Mouse (Mus musculus) liver, embryonic 12.5 days (tissue): ENCODE measurements at regions not wholly inside any gene's neighbourhood (a gene's known extent, or its start where the extent isn't known, plus 50 kb on each side); places are given as distances from the start of the nearest gene placed in this dataset.

Source experiments
- ATAC-seq: fragments of 200-750 bp; cut with Nextera tagmentation; 2 replicates; pipeline ENCODE4 v1.8.0; 2017; ENCODE audit warnings: moderate number of reproducible peaks, mild to moderate bottlenecking, moderate library complexity
- H3K27ac ChIP-seq: fragments of 300-500 bp; sonication (generic); 2 replicates; pipeline ENCODE4 v1.5.1; 2016; ENCODE audit warnings: mild to moderate bottlenecking
- H3K27me3 ChIP-seq: fragments of 300-500 bp; sonication (generic); replicated peaks from 2 replicates; pipeline ENCODE4 v1.6.1; 2016; ENCODE audit warnings: mild to moderate bottlenecking, moderate library complexity
- H3K36me3 ChIP-seq: fragments of 300-500 bp; sonication (generic); 2 replicates; pipeline ENCODE4 v1.6.1; 2016; ENCODE audit warnings: mild to moderate bottlenecking, moderate library complexity
- H3K4me1 ChIP-seq: fragments of 300-500 bp; sonication (generic); 2 replicates; pipeline ENCODE4 v1.6.1; 2016
- H3K4me2 ChIP-seq: fragments of 300-500 bp; sonication (generic); 2 replicates; pipeline ENCODE4 v1.6.1; 2016; ENCODE audit warnings: mild to moderate bottlenecking, moderate library complexity
- H3K4me3 ChIP-seq: fragments of 300-500 bp; sonication (generic); 2 replicates; pipeline ENCODE4 v1.5.1; 2016; ENCODE audit warnings: mild to moderate bottlenecking, moderate library complexity
- H3K9ac ChIP-seq: fragments of 300-500 bp; sonication (generic); 2 replicates; pipeline ENCODE4 v1.6.1; 2016; ENCODE audit warnings: mild to moderate bottlenecking, moderate library complexity
- H3K9me3 ChIP-seq: fragments of 300-500 bp; sonication (generic); replicated peaks from 2 replicates; pipeline ENCODE4 v1.6.1; 2016; ENCODE audit warnings: mild to moderate bottlenecking, moderate library complexity
- WGBS: fragments of 180-500 bp; shearing (Covaris S2); methylation state at CpG from one replicate; pipeline ENCODE4 v1.1.7; 2016; ENCODE audit not compliant: insufficient replicate concordance; 5-methylcytosine and 5-hydroxymethylcytosine counted together

GRCm38 (mm10) chr15:59804394-59804793 is 212.0 kb downstream of the 4933412E24Rik start:
- Histone ChIP-seq H3K4me1 (no peaks in the 10 kb centered on the region), H3K36me3 (no peaks in the 10 kb centered on the region), H3K27ac (no peak overlapping the region), H3K9me3 (no peaks in the 10 kb centered on the region), H3K9ac (no peak overlapping the region), H3K27me3 (no peaks in the 10 kb centered on the region), H3K4me2 (no peak overlapping the region), H3K4me3 (no peak overlapping the region)
- no peak for ATAC-seq
- WGBS, result 65% methylated on average over 7 of the region's 7 CpGs

GRCm38 (mm10) chr15:59802276-59802675 is 214.1 kb downstream of the 4933412E24Rik start:
- Histone ChIP-seq H3K9me3 (no peaks in the 10 kb centered on the region), H3K36me3 (no peaks in the 10 kb centered on the region), H3K4me2 (no peak overlapping the region), H3K4me1 (no peaks in the 10 kb centered on the region), H3K27ac (no peak overlapping the region), H3K27me3 (no peaks in the 10 kb centered on the region), H3K4me3 (no peak overlapping the region), H3K9ac (no peak overlapping the region)
- no peak for ATAC-seq
- WGBS, result 62% methylated on average over 7 of the region's 7 CpGs

- Histone ChIP-seq H3K4me3 (no peak overlapping the region), H3K36me3 (no peaks in the 10 kb centered on the region), H3K9ac (no peak overlapping the region), H3K4me2 (no peak overlapping the region), H3K9me3 (no peaks in the 10 kb centered on the region), H3K27me3 (no peaks in the 10 kb centered on the region), H3K27ac (no peak overlapping the region), H3K4me1 (no peaks in the 10 kb centered on the region)
- no peak for ATAC-seq
- WGBS, result 70% methylated on average over 3 of the region's 3 CpGs
Observed at GRCm38 (mm10) chr15:59799124-59799815, 217.1 kb downstream of the 4933412E24Rik start.

DNA sequence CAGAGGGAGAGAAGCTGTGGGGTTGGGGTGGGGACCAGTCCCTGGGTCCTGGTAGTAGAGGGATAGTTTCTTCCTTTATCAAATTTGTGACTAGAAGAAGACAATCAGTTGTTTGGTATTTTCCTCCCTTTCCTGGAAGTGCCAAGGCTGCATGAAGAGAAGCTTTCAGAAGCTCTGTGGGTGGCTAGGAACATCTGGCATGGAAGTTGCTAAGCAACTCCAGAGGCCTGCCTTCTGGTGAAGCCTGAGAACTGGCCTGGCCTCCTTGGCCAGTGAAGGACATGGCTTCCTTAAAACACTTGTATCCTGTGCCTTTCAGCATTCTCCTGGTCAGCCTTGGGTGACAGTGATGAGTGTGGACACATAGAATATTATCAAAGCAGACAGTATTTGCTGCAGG is 217.9 kb downstream of the 4933412E24Rik start:
- Histone ChIP-seq H3K27ac (no peak overlapping the region), H3K36me3 (no peaks in the 10 kb centered on the region), H3K9me3 (no peaks in the 10 kb centered on the region), H3K4me3 (no peak overlapping the region), H3K4me1 (no peaks in the 10 kb centered on the region), H3K9ac (no peak overlapping the region), H3K27me3 (no peaks in the 10 kb centered on the region), H3K4me2 (no peak overlapping the region)
- no peak for ATAC-seq

DNA sequence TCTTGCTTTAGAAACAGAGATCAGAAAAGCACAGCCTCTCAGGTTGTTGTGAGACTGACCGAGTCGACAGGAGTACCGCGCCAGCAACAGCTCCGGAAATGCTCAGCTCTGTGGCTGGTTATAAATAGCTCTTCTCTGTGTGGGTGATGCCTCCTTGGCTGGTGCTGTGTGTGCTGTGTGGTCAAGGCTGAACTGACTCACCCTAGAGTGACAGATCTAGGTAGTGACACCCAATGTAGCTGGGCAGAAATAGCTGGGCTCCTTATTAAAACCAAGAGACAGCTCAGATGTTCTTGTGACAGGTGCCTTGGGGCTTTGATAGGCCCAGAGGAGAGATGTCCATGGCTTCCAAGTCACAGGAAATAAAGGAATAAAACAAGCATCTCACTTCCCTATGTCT is 220.7 kb downstream of the 4933412E24Rik start:
- no peak for ATAC-seq
- WGBS, result 25% methylated on average over 5 of the region's 5 CpGs
- Histone ChIP-seq H3K4me1 (no peaks in the 10 kb centered on the region), H3K4me3 (no peak overlapping the region), H3K9ac (no peak overlapping the region), H3K4me2 (no peak overlapping the region), H3K27ac (no peak overlapping the region), H3K36me3 (no peaks in the 10 kb centered on the region), H3K27me3 (no peaks in the 10 kb centered on the region), H3K9me3 (no peaks in the 10 kb centered on the region)

GRCm38 (mm10) chr15:59794871-59795270 is 221.5 kb downstream of the 4933412E24Rik start:
- Histone ChIP-seq H3K27ac (no peak overlapping the region), H3K9me3 (no peaks in the 10 kb centered on the region)
- 66% methylated on average over 6 of the region's 6 CpGs for WGBS

GRCm38 (mm10) chr15:59786706-59787425 is 229.5 kb downstream of the 4933412E24Rik start:
- H3K9ac ChIP-seq, result no peak overlapping the region
- 0 out of 2 replicates have a peak, but pooled peaks cover 2% of the 10 kb centered on the region for H3K9me3 ChIP-seq
- H3K4me3 ChIP-seq, result no peak overlapping the region
- 69% methylated on average over 4 of the region's 4 CpGs for WGBS
- H3K27me3 ChIP-seq, result peaks cover 17% of the 10 kb centered on the region
- 0 out of 2 replicates have a peak overlapping the region, but pooled peaks have one; percentile 36 for H3K27ac ChIP-seq
- ATAC-seq, result peak; percentile 48; the same call in 1 of the 2 replicates
- no peaks in the 10 kb centered on the region for H3K36me3 ChIP-seq
- H3K4me1 ChIP-seq, result peaks cover 14% of the 10 kb centered on the region
- no peak overlapping the region for H3K4me2 ChIP-seq

More at GRCm38 (mm10) chr15:59794871-59795270, 221.5 kb downstream of the 4933412E24Rik start:
- ATAC-seq, result no peak
- H3K9ac ChIP-seq, result no peak overlapping the region
- no peaks in the 10 kb centered on the region for H3K4me1 ChIP-seq
- no peak overlapping the region for H3K4me2 ChIP-seq
- H3K4me3 ChIP-seq, result no peak overlapping the region
- H3K27me3 ChIP-seq, result no peaks in the 10 kb centered on the region
- H3K36me3 ChIP-seq, result no peaks in the 10 kb centered on the region

DNA sequence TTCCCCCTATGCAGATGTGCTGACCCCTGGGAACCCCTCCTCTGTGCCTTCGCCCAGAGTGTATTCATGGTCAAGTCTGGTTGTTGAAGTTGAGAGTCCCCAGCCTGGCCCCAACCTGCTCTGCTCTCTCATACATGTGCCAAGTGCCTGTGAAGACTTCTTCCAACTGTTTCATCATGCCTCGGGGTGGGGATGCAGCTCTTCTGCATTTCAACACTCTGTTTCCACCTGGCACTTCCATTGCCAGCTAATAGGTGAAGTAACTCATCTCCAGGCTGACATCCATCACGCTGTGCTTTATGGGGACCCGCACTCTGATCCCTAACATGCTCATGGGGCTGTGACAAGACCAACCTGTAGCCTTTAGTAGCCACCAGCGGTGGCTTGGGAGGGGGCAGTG is 230.4 kb downstream of the 4933412E24Rik start:
- Histone ChIP-seq H3K9me3 (0 out of 2 replicates have a peak, but pooled peaks cover 2% of the 10 kb centered on the region), H3K4me2 (no peak overlapping the region), H3K36me3 (no peaks in the 10 kb centered on the region), H3K27me3 (peaks cover 17% of the 10 kb centered on the region), H3K9ac (no peak overlapping the region), H3K4me1 (peaks cover 14% of the 10 kb centered on the region), H3K4me3 (no peak overlapping the region), H3K27ac (no peak overlapping the region)
- 67% methylated on average over 5 of the region's 5 CpGs for WGBS
- no peak for ATAC-seq

- no peak overlapping the region for H3K4me3 ChIP-seq
- 18% methylated on average over 8 of the region's 8 CpGs for WGBS
- no peaks in the 10 kb centered on the region for H3K36me3 ChIP-seq
- H3K27ac ChIP-seq, result peak overlapping the region; percentile 75
- peak; percentile 55 for ATAC-seq
- H3K4me2 ChIP-seq, result no peak overlapping the region
- H3K9ac ChIP-seq, result no peak overlapping the region
- peaks cover 14% of the 10 kb centered on the region for H3K4me1 ChIP-seq
- peaks cover 17% of the 10 kb centered on the region for H3K27me3 ChIP-seq
- H3K9me3 ChIP-seq, result 0 out of 2 replicates have a peak, but pooled peaks cover 2% of the 10 kb centered on the region
Observed at GRCm38 (mm10) chr15:59784556-59784929, 231.9 kb downstream of the 4933412E24Rik start.

GRCm38 (mm10) chr15:59783782-59784555 is 232.4 kb downstream of the 4933412E24Rik start:
- WGBS, result 14% methylated on average over 22 of the region's 22 CpGs
- Histone ChIP-seq H3K27me3 (peaks cover 17% of the 10 kb centered on the region), H3K4me1 (peaks cover 14% of the 10 kb centered on the region), H3K36me3 (no peaks in the 10 kb centered on the region), H3K9me3 (0 out of 2 replicates have a peak, but pooled peaks cover 2% of the 10 kb centered on the region), H3K4me2 (peak overlapping the region; percentile 22; the same call in 1 of the 2 replicates), H3K9ac (peak overlapping the region; percentile 27; the same call in 1 of the 2 replicates), H3K4me3 (no peak overlapping the region), H3K27ac (peak overlapping the region; percentile 75)
- ATAC-seq, result peak; percentile 49

DNA sequence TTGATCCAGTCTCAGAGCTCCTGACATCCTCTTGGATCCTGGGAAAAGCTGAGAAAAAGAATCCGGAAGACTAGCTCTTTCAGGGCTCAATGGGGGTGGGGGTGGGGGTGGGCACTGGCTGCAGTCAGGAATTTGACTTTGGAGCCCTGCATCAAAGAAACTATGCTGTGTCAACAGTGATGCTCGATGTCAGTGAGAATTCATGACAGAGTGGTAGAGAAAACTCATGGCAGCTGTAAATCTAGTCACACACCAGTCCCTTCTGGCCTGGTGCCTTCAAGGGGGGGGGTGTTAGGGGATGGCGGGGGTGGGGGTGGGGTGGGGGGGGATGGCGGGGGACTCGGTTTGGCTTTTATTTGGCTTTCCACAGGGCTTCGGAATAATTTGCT is 233.0 kb downstream of the 4933412E24Rik start:
- no peak for ATAC-seq
- H3K27ac ChIP-seq, result peak overlapping the region; percentile 64
- H3K4me2 ChIP-seq, result peak overlapping the region; percentile 22; the same call in 1 of the 2 replicates

GRCm38 (mm10) chr15:59780506-59780905 is 235.9 kb downstream of the 4933412E24Rik start:
- 55% methylated on average over 1 of the region's 1 CpGs for WGBS
- peaks cover 10% of the 10 kb centered on the region for H3K4me1 ChIP-seq
- no peaks in the 10 kb centered on the region for H3K9me3 ChIP-seq
- no peaks in the 10 kb centered on the region for H3K36me3 ChIP-seq
- H3K9ac ChIP-seq, result no peak overlapping the region
- peaks cover 17% of the 10 kb centered on the region for H3K27me3 ChIP-seq
- H3K4me3 ChIP-seq, result no peak overlapping the region
- no peak overlapping the region for H3K4me2 ChIP-seq
- H3K27ac ChIP-seq, result no peak overlapping the region
- ATAC-seq, result no peak

More for the DNA sequence above, 233.0 kb downstream of the 4933412E24Rik start:
- Histone ChIP-seq H3K4me3 (no peak overlapping the region), H3K9ac (no peak overlapping the region), H3K36me3 (no peaks in the 10 kb centered on the region), H3K4me1 (peaks cover 14% of the 10 kb centered on the region), H3K27me3 (peaks cover 17% of the 10 kb centered on the region), H3K9me3 (0 out of 2 replicates have a peak, but pooled peaks cover 2% of the 10 kb centered on the region)
- 18% methylated on average over 6 of the region's 6 CpGs for WGBS
